ENCODE assay signal across 10 mouse cellular contexts in genomic region chr10:26139100-26140093, GRCm38 (mm10).
A peak's percentile ranks its signal among the peaks of the same experiment; 100 is the strongest.
DNase-seq lines count a peak whose midpoint lies in the region; ATAC-seq lines count a peak whose summit lies in the region.
"Had no signal": no experiment of that assay in that cellular context is flagged by ENCODE, and none has a peak within 500 bp of the region (broad histone marks: within the 10 kb centered on the region; RNA-seq: fewer than 3 reads in every experiment).

No protein-coding gene starts in this region.

- DNase-seq in ovary, postnatal 10 days (ENCODE audit: low spot score): peak; percentile 10
- no peak for DNase-seq in ovary, adult 18-20 months (ENCODE audit: low spot score)
- DNase-seq in brain, adult 2 months (ENCODE audit: low read depth, low spot score): peak; percentile 79
- peak; percentile 60 for DNase-seq in embryonic facial prominence, embryonic 14.5 days (ENCODE audit: low spot score)
- DNase-seq in hindbrain, embryonic 14.5 days (ENCODE audit: low spot score): peak; percentile 86
- DNase-seq in left cerebral cortex, adult 18-20 months (ENCODE audit: low spot score in 2 of 2): peak; percentile 61 to 66
- DNase-seq in splenic B cell, adult 2 months (ENCODE audit: low read depth, low spot score): peak; percentile 37

- no peak overlapping the region for H3K4me2 ChIP-seq in embryonic facial prominence, embryonic 14.5 days (ENCODE audit: low read depth, low read length)
- no peak overlapping the region for H3K4me2 ChIP-seq in hindbrain, embryonic 14.5 days (replicated peaks)
- no peak overlapping the region for H3K4me2 ChIP-seq in midbrain, embryonic 12.5 days (replicated peaks)
- H3K4me2 ChIP-seq: embryonic facial prominence, embryonic 15.5 days had no signal

- 0 out of 2 replicates have a peak, but pooled peaks have one; percentile 33 for ATAC-seq in embryonic facial prominence, embryonic 14.5 days (ENCODE audit: low read depth)
- ATAC-seq in hindbrain, embryonic 14.5 days (ENCODE audit: low FRiP score): peak; percentile 81; the same call in 1 of the 2 replicates
- ATAC-seq in midbrain, embryonic 12.5 days (ENCODE audit: low FRiP score, low read depth): peak; percentile 69

- H3K27ac ChIP-seq in embryonic facial prominence, embryonic 14.5 days (replicated peaks; ENCODE audit: low read depth, low read length): no peak overlapping the region
- H3K27ac ChIP-seq in hindbrain, embryonic 14.5 days: no peak overlapping the region
- H3K27ac ChIP-seq in midbrain, embryonic 12.5 days (replicated peaks): no peak overlapping the region
- H3K27ac ChIP-seq: embryonic facial prominence, embryonic 15.5 days had no signal

- no peak overlapping the region for H3K9ac ChIP-seq in embryonic facial prominence, embryonic 14.5 days (ENCODE audit: low read depth, low read length)
- no peak overlapping the region for H3K9ac ChIP-seq in hindbrain, embryonic 14.5 days
- no peak overlapping the region for H3K9ac ChIP-seq in midbrain, embryonic 12.5 days (replicated peaks)
- H3K9ac ChIP-seq: embryonic facial prominence, embryonic 15.5 days had no signal

- no peaks in the 10 kb centered on the region for H3K27me3 ChIP-seq in embryonic facial prominence, embryonic 14.5 days (replicated peaks; ENCODE audit: control insufficient read depth, insufficient read depth, low read length)
- no peaks in the 10 kb centered on the region for H3K27me3 ChIP-seq in hindbrain, embryonic 14.5 days (ENCODE audit: control insufficient read depth, insufficient read depth, low read length)
- H3K27me3 ChIP-seq in midbrain, embryonic 12.5 days: no peaks in the 10 kb centered on the region
- H3K27me3 ChIP-seq in splenic B cell, adult 2 months (ENCODE audit: control insufficient read depth, insufficient read depth, low read length, poor library complexity, severe bottlenecking): no peaks in the 10 kb centered on the region
- H3K27me3 ChIP-seq: embryonic facial prominence, embryonic 15.5 days had no signal

- H3K9me3 ChIP-seq in embryonic facial prominence, embryonic 14.5 days (ENCODE audit: control insufficient read depth, low read length): no peaks in the 10 kb centered on the region
- no peaks in the 10 kb centered on the region for H3K9me3 ChIP-seq in hindbrain, embryonic 14.5 days (ENCODE audit: control insufficient read depth, low read length)
- H3K9me3 ChIP-seq in midbrain, embryonic 12.5 days: no peaks in the 10 kb centered on the region
- H3K9me3 ChIP-seq: embryonic facial prominence, embryonic 15.5 days had no signal

- no peaks in the 10 kb centered on the region for H3K36me3 ChIP-seq in embryonic facial prominence, embryonic 14.5 days (ENCODE audit: control insufficient read depth, insufficient read depth, low read length)
- no peaks in the 10 kb centered on the region for H3K36me3 ChIP-seq in hindbrain, embryonic 14.5 days (replicated peaks; ENCODE audit: control insufficient read depth, insufficient read depth)
- no peaks in the 10 kb centered on the region for H3K36me3 ChIP-seq in midbrain, embryonic 12.5 days
- H3K36me3 ChIP-seq in splenic B cell, adult 2 months (ENCODE audit: control insufficient read depth, insufficient read depth, low read length, poor library complexity, severe bottlenecking): no peaks in the 10 kb centered on the region
- H3K36me3 ChIP-seq: embryonic facial prominence, embryonic 15.5 days had no signal

- WGBS in embryonic facial prominence, embryonic 14.5 days: 31% methylated on average over 12 of the region's 12 CpGs
- WGBS in hindbrain, embryonic 14.5 days: 37% methylated on average over 12 of the region's 12 CpGs
- 32% methylated on average over 12 of the region's 12 CpGs for WGBS in midbrain, embryonic 12.5 days

- no peaks in the 10 kb centered on the region for H3K4me1 ChIP-seq in embryonic facial prominence, embryonic 14.5 days (ENCODE audit: control insufficient read depth, insufficient read depth, low read length)
- H3K4me1 ChIP-seq in hindbrain, embryonic 14.5 days (replicated peaks; ENCODE audit: control insufficient read depth, insufficient read depth, low read length): no peaks in the 10 kb centered on the region
- no peaks in the 10 kb centered on the region for H3K4me1 ChIP-seq in midbrain, embryonic 12.5 days
- H3K4me1 ChIP-seq: embryonic facial prominence, embryonic 15.5 days had no signal

- no peak overlapping the region for H3K4me3 ChIP-seq in embryonic facial prominence, embryonic 14.5 days (ENCODE audit: low read depth, low read length)
- H3K4me3 ChIP-seq in hindbrain, embryonic 14.5 days (replicated peaks; ENCODE audit: low read length): no peak overlapping the region
- no peak overlapping the region for H3K4me3 ChIP-seq in midbrain, embryonic 12.5 days
- H3K4me3 ChIP-seq: embryonic facial prominence, embryonic 15.5 days; myocyte had no signal
